Comparison of ENCODE assay signal across 14 mouse cellular contexts in genomic region chr3:92602169-92602568, GRCm38 (mm10). TPM values are rescaled to one million over a fixed set of nuclear protein-coding genes. Genes with fewer than 3 reads are reported as not detected.
A peak's percentile ranks its signal among the peaks of the same experiment; 100 is the strongest.
DNase-seq lines count a peak whose midpoint lies in the region; ATAC-seq and TF ChIP-seq lines count a peak whose summit lies in the region.
"Had no signal": no experiment of that assay in that cellular context is flagged by ENCODE, and none has a peak within 500 bp of the region (broad histone marks: within the 10 kb centered on the region; RNA-seq: fewer than 3 reads in every experiment).

No protein-coding gene starts in this region.

- no peak overlapping the region for H3K9ac ChIP-seq in hindbrain, postnatal 0 days (replicated peaks; ENCODE audit: low read length)
- H3K9ac ChIP-seq in midbrain, embryonic 14.5 days (replicated peaks; ENCODE audit: low read length): no peak overlapping the region
- H3K9ac ChIP-seq in midbrain, embryonic 16.5 days (ENCODE audit: low read depth, low read length): no peak overlapping the region
- H3K9ac ChIP-seq: neural tube, embryonic 15.5 days had no signal

- no peak overlapping the region for H3K4me2 ChIP-seq in hindbrain, postnatal 0 days (ENCODE audit: low read depth, low read length)
- no peak overlapping the region for H3K4me2 ChIP-seq in midbrain, embryonic 14.5 days (ENCODE audit: low read length)
- no peak overlapping the region for H3K4me2 ChIP-seq in midbrain, embryonic 16.5 days (ENCODE audit: low read length)
- H3K4me2 ChIP-seq: neural tube, embryonic 15.5 days had no signal

- TF ChIP-seq POLR2A in brain, embryonic 14.5 days (IDR thresholded peaks at IDR 0.05; ENCODE audit: borderline replicate concordance, extremely low read depth, insufficient read depth, insufficient read length, poor library complexity, severe bottlenecking): no peak

- 58% methylated on average over 1 of the region's 1 CpGs for WGBS in hindbrain, postnatal 0 days
- 34% methylated on average over 1 of the region's 1 CpGs for WGBS in hindbrain, embryonic 10.5 days
- WGBS in midbrain, embryonic 14.5 days: 58% methylated on average over 1 of the region's 1 CpGs
- 70% methylated on average over 1 of the region's 1 CpGs for WGBS in midbrain, embryonic 16.5 days
- WGBS in heart, embryonic 10.5 days: 37% methylated on average over 1 of the region's 1 CpGs

- peaks cover 6% of the 10 kb centered on the region; the same call in 1 of the 2 replicates for H3K9me3 ChIP-seq in hindbrain, postnatal 0 days (ENCODE audit: low read length)
- peaks cover 9% of the 10 kb centered on the region; the same call in 1 of the 2 replicates for H3K9me3 ChIP-seq in hindbrain, embryonic 10.5 days
- peaks cover 3% of the 10 kb centered on the region; the same call in 1 of the 2 replicates for H3K9me3 ChIP-seq in midbrain, embryonic 14.5 days (ENCODE audit: control insufficient read depth, low read length)
- 0 out of 2 replicates have a peak, but pooled peaks cover 4% of the 10 kb centered on the region for H3K9me3 ChIP-seq in midbrain, embryonic 16.5 days (replicated peaks; ENCODE audit: control insufficient read depth, low read length, poor library complexity, severe bottlenecking)
- no peaks in the 10 kb centered on the region for H3K9me3 ChIP-seq in heart, embryonic 10.5 days

- ATAC-seq in hindbrain, postnatal 0 days: no peak
- no peak for ATAC-seq in midbrain, embryonic 14.5 days (ENCODE audit: low FRiP score, low TSS enrichment)
- no peak for ATAC-seq in midbrain, embryonic 16.5 days

- DNase-seq in hindbrain, postnatal 0 days (ENCODE audit: low spot score): peak; percentile 23
- no peak for DNase-seq in hindbrain, embryonic 10.5 days (ENCODE audit: low spot score)
- DNase-seq in midbrain, embryonic 14.5 days: peak; percentile 64
- peak; percentile 31 for DNase-seq in brain, embryonic 14.5 days (ENCODE audit: low read depth)
- DNase-seq in retina, postnatal 1 day: peak; percentile 12
- no peak for DNase-seq in thymus, postnatal 36 days
- DNase-seq in heart, embryonic 10.5 days (ENCODE audit: low spot score): no peak
- DNase-seq: kidney, adult 11 months had no signal

- no peak overlapping the region for H3K27ac ChIP-seq in hindbrain, postnatal 0 days
- H3K27ac ChIP-seq in hindbrain, embryonic 10.5 days: no peak overlapping the region
- no peak overlapping the region for H3K27ac ChIP-seq in midbrain, embryonic 14.5 days (replicated peaks; ENCODE audit: low read depth, low read length)
- H3K27ac ChIP-seq in midbrain, embryonic 16.5 days (ENCODE audit: low read length): no peak overlapping the region
- no peak overlapping the region for H3K27ac ChIP-seq in heart, embryonic 10.5 days
- H3K27ac ChIP-seq: neural tube, embryonic 15.5 days had no signal

- no peak overlapping the region for H3K4me3 ChIP-seq in hindbrain, postnatal 0 days (ENCODE audit: low read length)
- no peak overlapping the region for H3K4me3 ChIP-seq in hindbrain, embryonic 10.5 days
- no peak overlapping the region for H3K4me3 ChIP-seq in midbrain, embryonic 14.5 days (replicated peaks; ENCODE audit: low read depth, low read length)
- no peak overlapping the region for H3K4me3 ChIP-seq in midbrain, embryonic 16.5 days (ENCODE audit: low read depth, low read length)
- H3K4me3 ChIP-seq in heart, embryonic 10.5 days: no peak overlapping the region
- H3K4me3 ChIP-seq: erythroblast, embryonic 14.5 days; neural tube, embryonic 15.5 days had no signal

- no peaks in the 10 kb centered on the region for H3K4me1 ChIP-seq in hindbrain, postnatal 0 days (ENCODE audit: insufficient read depth, low read length)
- H3K4me1 ChIP-seq in hindbrain, embryonic 10.5 days (replicated peaks): no peaks in the 10 kb centered on the region
- no peaks in the 10 kb centered on the region for H3K4me1 ChIP-seq in midbrain, embryonic 14.5 days (ENCODE audit: control insufficient read depth, insufficient read depth, low read length)
- no peaks in the 10 kb centered on the region for H3K4me1 ChIP-seq in midbrain, embryonic 16.5 days (ENCODE audit: control insufficient read depth, insufficient read depth, low read length)
- H3K4me1 ChIP-seq in heart, embryonic 10.5 days: no peaks in the 10 kb centered on the region
- H3K4me1 ChIP-seq: neural tube, embryonic 15.5 days had no signal

- no peaks in the 10 kb centered on the region for H3K27me3 ChIP-seq in hindbrain, postnatal 0 days (ENCODE audit: insufficient read depth, low read length)
- H3K27me3 ChIP-seq in hindbrain, embryonic 10.5 days (ENCODE audit: insufficient read depth, poor library complexity, severe bottlenecking): no peaks in the 10 kb centered on the region
- H3K27me3 ChIP-seq in midbrain, embryonic 14.5 days (ENCODE audit: control insufficient read depth, insufficient read depth, low read length): no peaks in the 10 kb centered on the region
- H3K27me3 ChIP-seq in midbrain, embryonic 16.5 days (ENCODE audit: control insufficient read depth, insufficient read depth, low read depth, low read length): no peaks in the 10 kb centered on the region
- H3K27me3 ChIP-seq in heart, embryonic 10.5 days (ENCODE audit: insufficient read depth, poor library complexity, severe bottlenecking): no peaks in the 10 kb centered on the region
- H3K27me3 ChIP-seq: neural tube, embryonic 15.5 days had no signal

- TF ChIP-seq CTCF in hindbrain, postnatal 0 days (IDR thresholded peaks at IDR 0.05; ENCODE audit: low read depth): peak; percentile 27; the same call in 1 of the 2 replicates
- TF ChIP-seq CTCF in brain, embryonic 14.5 days (IDR thresholded peaks at IDR 0.05; ENCODE audit: borderline replicate concordance, extremely low read depth, insufficient read depth, insufficient read length): no peak

- no peaks in the 10 kb centered on the region for H3K36me3 ChIP-seq in hindbrain, postnatal 0 days (ENCODE audit: insufficient read depth, low read length)
- H3K36me3 ChIP-seq in hindbrain, embryonic 10.5 days: no peaks in the 10 kb centered on the region
- H3K36me3 ChIP-seq in midbrain, embryonic 14.5 days (ENCODE audit: control insufficient read depth, insufficient read depth, low read length): no peaks in the 10 kb centered on the region
- H3K36me3 ChIP-seq in midbrain, embryonic 16.5 days (ENCODE audit: control insufficient read depth, insufficient read depth, low read length): no peaks in the 10 kb centered on the region
- no peaks in the 10 kb centered on the region for H3K36me3 ChIP-seq in heart, embryonic 10.5 days
- H3K36me3 ChIP-seq: neural tube, embryonic 15.5 days had no signal

RNA-seq across cellular contexts. Expression of gene 2210017I01Rik, which starts 5.1 kb away (rescaled TPM):
- not detected in 2 replicates for total RNA-seq in hindbrain, postnatal 0 days (2014; rRNA removed)
- polyA plus RNA-seq in hindbrain, postnatal 0 days (2015; fragmentation: Nextera tagmentation; extraction: Ambion mirVana): not detected in 2 replicates
- polyA plus RNA-seq in hindbrain, embryonic 10.5 days (2016; fragmentation: Nextera tagmentation; extraction: Ambion mirVana): not detected in 2 replicates
- polyA plus RNA-seq in midbrain, embryonic 14.5 days (2014; fragmentation: Nextera tagmentation; extraction: Ambion mirVana): not detected in 2 replicates
- polyA plus RNA-seq in midbrain, embryonic 16.5 days (2015; fragmentation: Nextera tagmentation; extraction: Ambion mirVana): not detected in 2 replicates
- not detected in 2 replicates for polyA plus RNA-seq in brain, embryonic 14.5 days (2012; rRNA removed)
- polyA plus RNA-seq in heart, embryonic 10.5 days (2016; fragmentation: Nextera tagmentation; extraction: Ambion mirVana): not detected in 2 replicates
- total RNA-seq: heart, adult 18-20 months; left cerebral cortex, postnatal 10 days; megakaryocyte, adult 5-6 weeks had no signal
- polyA plus RNA-seq: erythroblast, embryonic 14.5 days; neural tube, embryonic 15.5 days had no signal

RNA-seq across cellular contexts. Expression of gene Smcp, which starts 13.4 kb away (rescaled TPM):
- not detected in 2 replicates for total RNA-seq in hindbrain, postnatal 0 days (2014; rRNA removed)
- not detected in 2 replicates for polyA plus RNA-seq in hindbrain, postnatal 0 days (2015; fragmentation: Nextera tagmentation; extraction: Ambion mirVana)
- not detected in 2 replicates for polyA plus RNA-seq in hindbrain, embryonic 10.5 days (2016; fragmentation: Nextera tagmentation; extraction: Ambion mirVana)
- polyA plus RNA-seq in midbrain, embryonic 14.5 days (2014; fragmentation: Nextera tagmentation; extraction: Ambion mirVana): not detected in 2 replicates
- polyA plus RNA-seq in midbrain, embryonic 16.5 days (2015; fragmentation: Nextera tagmentation; extraction: Ambion mirVana): not detected in 2 replicates
- polyA plus RNA-seq in brain, embryonic 14.5 days (2012; rRNA removed): not detected in 2 replicates
- not detected in 2 replicates for polyA plus RNA-seq in heart, embryonic 10.5 days (2016; fragmentation: Nextera tagmentation; extraction: Ambion mirVana)
- total RNA-seq: heart, adult 18-20 months; left cerebral cortex, postnatal 10 days; megakaryocyte, adult 5-6 weeks had no signal
- polyA plus RNA-seq: erythroblast, embryonic 14.5 days; neural tube, embryonic 15.5 days had no signal

RNA-seq across cellular contexts. Expression of gene Lce6a, which starts 19.3 kb away (rescaled TPM):
- total RNA-seq in hindbrain, postnatal 0 days (2014; rRNA removed): not detected in 2 replicates
- polyA plus RNA-seq in hindbrain, postnatal 0 days (2015; fragmentation: Nextera tagmentation; extraction: Ambion mirVana): not detected in 2 replicates
- polyA plus RNA-seq in hindbrain, embryonic 10.5 days (2016; fragmentation: Nextera tagmentation; extraction: Ambion mirVana): not detected in 2 replicates
- not detected in 2 replicates for polyA plus RNA-seq in midbrain, embryonic 14.5 days (2014; fragmentation: Nextera tagmentation; extraction: Ambion mirVana)
- not detected in 2 replicates for polyA plus RNA-seq in midbrain, embryonic 16.5 days (2015; fragmentation: Nextera tagmentation; extraction: Ambion mirVana)
- not detected in 2 replicates for polyA plus RNA-seq in brain, embryonic 14.5 days (2012; rRNA removed)
- polyA plus RNA-seq in heart, embryonic 10.5 days (2016; fragmentation: Nextera tagmentation; extraction: Ambion mirVana): not detected in 2 replicates
- total RNA-seq: heart, adult 18-20 months; left cerebral cortex, postnatal 10 days; megakaryocyte, adult 5-6 weeks had no signal
- polyA plus RNA-seq: erythroblast, embryonic 14.5 days; neural tube, embryonic 15.5 days had no signal

RNA-seq across cellular contexts. Expression of gene Ivl, which starts 28.6 kb away (rescaled TPM):
- total RNA-seq in hindbrain, postnatal 0 days (2014; rRNA removed): not detected in 2 replicates
- not detected in 2 replicates for polyA plus RNA-seq in hindbrain, postnatal 0 days (2015; fragmentation: Nextera tagmentation; extraction: Ambion mirVana)
- polyA plus RNA-seq in hindbrain, embryonic 10.5 days (2016; fragmentation: Nextera tagmentation; extraction: Ambion mirVana): not detected in 2 replicates
- not detected in 2 replicates for polyA plus RNA-seq in midbrain, embryonic 14.5 days (2014; fragmentation: Nextera tagmentation; extraction: Ambion mirVana)
- polyA plus RNA-seq in midbrain, embryonic 16.5 days (2015; fragmentation: Nextera tagmentation; extraction: Ambion mirVana): not detected in 2 replicates
- not detected in 2 replicates for polyA plus RNA-seq in brain, embryonic 14.5 days (2012; rRNA removed)
- not detected in 2 replicates for polyA plus RNA-seq in heart, embryonic 10.5 days (2016; fragmentation: Nextera tagmentation; extraction: Ambion mirVana)
- total RNA-seq: heart, adult 18-20 months; left cerebral cortex, postnatal 10 days; megakaryocyte, adult 5-6 weeks had no signal
- polyA plus RNA-seq: erythroblast, embryonic 14.5 days; neural tube, embryonic 15.5 days had no signal

RNA-seq across cellular contexts. Expression of gene Lce1a1, which starts 45.9 kb away (rescaled TPM):
- not detected in 2 replicates for total RNA-seq in hindbrain, postnatal 0 days (2014; rRNA removed)
- polyA plus RNA-seq in hindbrain, postnatal 0 days (2015; fragmentation: Nextera tagmentation; extraction: Ambion mirVana): not detected in 2 replicates
- polyA plus RNA-seq in hindbrain, embryonic 10.5 days (2016; fragmentation: Nextera tagmentation; extraction: Ambion mirVana): not detected in 2 replicates
- polyA plus RNA-seq in midbrain, embryonic 14.5 days (2014; fragmentation: Nextera tagmentation; extraction: Ambion mirVana): not detected in 2 replicates
- not detected in 2 replicates for polyA plus RNA-seq in midbrain, embryonic 16.5 days (2015; fragmentation: Nextera tagmentation; extraction: Ambion mirVana)
- not detected in 2 replicates for polyA plus RNA-seq in brain, embryonic 14.5 days (2012; rRNA removed)
- not detected in 2 replicates for polyA plus RNA-seq in heart, embryonic 10.5 days (2016; fragmentation: Nextera tagmentation; extraction: Ambion mirVana)
- total RNA-seq: heart, adult 18-20 months; left cerebral cortex, postnatal 10 days; megakaryocyte, adult 5-6 weeks had no signal
- polyA plus RNA-seq: erythroblast, embryonic 14.5 days; neural tube, embryonic 15.5 days had no signal

Comparison
In these comparisons a context has a peak if more than half of its experiments do, and no peak if none do; other contexts are left out.
1. DNase-seq: peak in hindbrain, postnatal 0 days (single experiment), midbrain, embryonic 14.5 days (single experiment), brain, embryonic 14.5 days (single experiment) and retina, postnatal 1 day (single experiment); none in hindbrain, embryonic 10.5 days (single experiment), thymus, postnatal 36 days (0 of 2) and heart, embryonic 10.5 days (single experiment).